Mouse (Mus musculus) C2C12 (cell line): ENCODE data around the gene Arhgap8.

ENCODE experiments used
- CEBPB ChIP-seq: IDR thresholded peaks from one replicate; pipeline ENCODE4 v1.6.1; 2011; ENCODE audit warnings: low read depth, mild to moderate bottlenecking, control low read depth, moderate library complexity
- CTCF ChIP-seq: IDR thresholded peaks from one replicate; pipeline ENCODE4 v1.5.1; 2011; ENCODE audit not compliant: control insufficient read depth, insufficient read depth, insufficient read length
- FOSL1 ChIP-seq: IDR thresholded peaks from one replicate; pipeline ENCODE4 v1.8.0; 2011; ENCODE audit warnings: mild to moderate bottlenecking, low read length; ENCODE audit not compliant: poor library complexity, insufficient read depth, severe bottlenecking
- MAX ChIP-seq: IDR thresholded peaks from one replicate; pipeline ENCODE4 v1.6.1; 2011; ENCODE audit warnings: mild to moderate bottlenecking, control low read depth
- MYOG ChIP-seq: IDR thresholded peaks from one replicate; pipeline ENCODE4 v1.6.1; 2011; ENCODE audit not compliant: control insufficient read depth, insufficient read length; ENCODE audit errors: extremely low read depth
- USF1 ChIP-seq: IDR thresholded peaks from one replicate; pipeline ENCODE4 v1.6.1; 2011; ENCODE audit warnings: low read depth, mild to moderate bottlenecking, control low read depth, moderate library complexity

GRCm38 (mm10) chr15:84766621-84767020 lies 46.8 kb downstream of the Arhgap8 start:
- TF ChIP-seq CTCF (no peak), MAX (no peak), USF1 (no peak), MYOG (no peak), FOSL1 (no peak), CEBPB (no peak)
